Mouse (Mus musculus) forebrain, embryonic 10.5 days (tissue): Measurements from ENCODE around the gene Gpr55. TPM values are rescaled to one million over a fixed set of nuclear protein-coding genes. Genes with fewer than 3 reads are reported as not detected.

Source experiments
- polyA plus RNA-seq: library from polyadenylated mRNA; unstranded; fragments of >200 nt; fragmentation: Nextera tagmentation; extraction: Ambion mirVana; gene quantifications from 2 replicates; pipeline ENCODE4 v1.2.1, GENCODE M21; 2016

The Gpr55 gene
- polyA plus RNA-seq, 1 experiment from 2014 or later, result not detected

Other genes starting within 250 kb of the Gpr55 start
- gene A630001G21Rik, start 182.4 kb downstream of the Gpr55 start, polyA plus RNA-seq, result 0.51 and 0.65 TPM in 2 replicates
- 34.0 TPM in 2 replicates for gene Cab39, start 167.6 kb downstream of the Gpr55 start, polyA plus RNA-seq
- 126 and 132 TPM in 2 replicates for gene Itm2c, start 66.7 kb downstream of the Gpr55 start, polyA plus RNA-seq
- gene 4933407L21Rik, start 32.5 kb downstream of the Gpr55 start, polyA plus RNA-seq, result 0.30 and 0.87 TPM in 2 replicates
- gene Spata3, start 55.8 kb upstream of the Gpr55 start, polyA plus RNA-seq, result not detected in 2 replicates
- gene 2810459M11Rik, start 84.9 kb upstream of the Gpr55 start, polyA plus RNA-seq, result 0.22 and 0.26 TPM in 2 replicates
- 244 and 249 TPM in 2 replicates for gene Psmd1, start 103.4 kb upstream of the Gpr55 start, polyA plus RNA-seq
- gene Htr2b, start 151.0 kb upstream of the Gpr55 start, polyA plus RNA-seq, result 0.18 and 0.19 TPM in 2 replicates
- gene Gm21972, start 172.6 kb upstream of the Gpr55 start, polyA plus RNA-seq, result 0.20 TPM in 1 of 2 replicates, not detected in the other
- 38.4 and 38.7 TPM in 2 replicates for gene Armc9, start 193.8 kb upstream of the Gpr55 start, polyA plus RNA-seq